Mouse (Mus musculus): Measurements from ENCODE around the gene Tm2d3. TPM values are rescaled to one million over a fixed set of nuclear protein-coding genes. Genes with fewer than 3 reads are reported as not detected.

The Tm2d3 gene
- 6.4 TPM for polyA plus RNA-seq (2014; fragmentation: Illumina TruSeq; extraction: RNeasy Lipid Tissue Mini Kit (QIAGEN cat#74804); ENCODE audit: low read depth, low replicate concordance)

GRCm38 (mm10) chr7:65690869-65691268, at the start of gene Tm2d3:
Gene Tm2d3 (plus strand): TSS chr7:65691169.

GRCm38 (mm10) chr7:65644643-65645351, 46.2 kb upstream of the Tm2d3 start, which contains the start of gene Tarsl2:
Gene Tarsl2 (plus strand): TSS chr7:65644898.

Other genes starting within 250 kb of the Tm2d3 start
- gene Tjp1, start 163.4 kb upstream of the Tm2d3 start, polyA plus RNA-seq (2014; fragmentation: Illumina TruSeq; extraction: RNeasy Lipid Tissue Mini Kit (QIAGEN cat#74804); ENCODE audit: low read depth, low replicate concordance): 72.3 TPM
- gene Tarsl2, start 46.3 kb upstream of the Tm2d3 start, polyA plus RNA-seq (2014; fragmentation: Illumina TruSeq; extraction: RNeasy Lipid Tissue Mini Kit (QIAGEN cat#74804); ENCODE audit: low read depth, low replicate concordance): 22.9 TPM
- 1.8 TPM for gene Pcsk6, start 170.6 kb downstream of the Tm2d3 start, polyA plus RNA-seq (2014; fragmentation: Illumina TruSeq; extraction: RNeasy Lipid Tissue Mini Kit (QIAGEN cat#74804); ENCODE audit: low read depth, low replicate concordance)

All from testis, adult 10 weeks (tissue).